ENCODE assay signal across 17 mouse cellular contexts in the genomic region with DNA sequence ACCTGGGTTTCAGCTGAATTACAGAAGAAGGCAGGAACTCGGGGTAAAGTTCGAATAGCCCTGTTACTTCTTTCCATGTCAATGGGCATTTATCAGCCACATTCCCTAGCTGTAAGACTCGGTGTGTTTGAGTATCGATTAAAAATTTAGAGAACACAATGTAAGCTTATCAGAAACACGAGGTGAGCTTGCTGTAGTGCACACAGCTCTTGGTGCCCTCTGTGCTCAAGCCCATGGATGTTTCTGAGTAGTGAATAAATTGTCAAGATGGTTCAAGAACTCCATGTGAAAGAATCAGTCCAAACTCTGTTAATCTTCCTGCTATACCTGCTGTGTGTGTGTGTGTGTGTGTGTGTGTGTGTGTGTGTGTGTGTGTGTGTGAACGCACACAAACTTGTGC.
"Had no signal": no experiment of that assay in that cellular context is flagged by ENCODE, and none has a peak within 500 bp of the region (broad histone marks: within the 10 kb centered on the region; RNA-seq: fewer than 3 reads in every experiment).

No protein-coding gene starts in this region.

- H3K9ac ChIP-seq: liver, embryonic 13.5 days; liver, embryonic 15.5 days; liver, postnatal 0 days; lung, embryonic 15.5 days; neural tube, embryonic 12.5 days had no signal

- H3K27ac ChIP-seq: liver, embryonic 13.5 days; liver, embryonic 15.5 days; lung, embryonic 15.5 days; macrophage; neural tube, embryonic 12.5 days had no signal

- ATAC-seq: liver, postnatal 0 days; lung, postnatal 0 days; midbrain, embryonic 16.5 days had no signal

- H3K9me3 ChIP-seq: liver, embryonic 13.5 days; liver, embryonic 15.5 days; lung, embryonic 15.5 days; neural tube, embryonic 12.5 days had no signal

- H3K4me2 ChIP-seq: liver, embryonic 13.5 days; liver, embryonic 15.5 days; lung, embryonic 15.5 days; neural tube, embryonic 12.5 days had no signal

- DNase-seq: liver, embryonic 13.5 days; liver, postnatal 0 days; lung, adult 2 months; lung, postnatal 14 days; lung, postnatal 36 days; midbrain, embryonic 14.5 days; right cerebral cortex, postnatal 14 days; thymus, adult 18-20 months; thymus, postnatal 14 days; thymus, postnatal 36 days had no signal

- H3K36me3 ChIP-seq: liver, embryonic 13.5 days; liver, embryonic 15.5 days; lung, embryonic 15.5 days; neural tube, embryonic 12.5 days had no signal

- H3K4me3 ChIP-seq: liver, embryonic 13.5 days; liver, embryonic 15.5 days; lung, embryonic 15.5 days; megakaryocyte, embryonic 14.5 days; neural tube, embryonic 12.5 days had no signal
